Mouse (Mus musculus): ENCODE measurements around the gene Git1. TPM values are rescaled to one million over a fixed set of nuclear protein-coding genes. Genes with fewer than 3 reads are reported as not detected.

Gene Git1
- 33.7 TPM for polyA plus RNA-seq (2017; shearing (Covaris generic))

DNA sequence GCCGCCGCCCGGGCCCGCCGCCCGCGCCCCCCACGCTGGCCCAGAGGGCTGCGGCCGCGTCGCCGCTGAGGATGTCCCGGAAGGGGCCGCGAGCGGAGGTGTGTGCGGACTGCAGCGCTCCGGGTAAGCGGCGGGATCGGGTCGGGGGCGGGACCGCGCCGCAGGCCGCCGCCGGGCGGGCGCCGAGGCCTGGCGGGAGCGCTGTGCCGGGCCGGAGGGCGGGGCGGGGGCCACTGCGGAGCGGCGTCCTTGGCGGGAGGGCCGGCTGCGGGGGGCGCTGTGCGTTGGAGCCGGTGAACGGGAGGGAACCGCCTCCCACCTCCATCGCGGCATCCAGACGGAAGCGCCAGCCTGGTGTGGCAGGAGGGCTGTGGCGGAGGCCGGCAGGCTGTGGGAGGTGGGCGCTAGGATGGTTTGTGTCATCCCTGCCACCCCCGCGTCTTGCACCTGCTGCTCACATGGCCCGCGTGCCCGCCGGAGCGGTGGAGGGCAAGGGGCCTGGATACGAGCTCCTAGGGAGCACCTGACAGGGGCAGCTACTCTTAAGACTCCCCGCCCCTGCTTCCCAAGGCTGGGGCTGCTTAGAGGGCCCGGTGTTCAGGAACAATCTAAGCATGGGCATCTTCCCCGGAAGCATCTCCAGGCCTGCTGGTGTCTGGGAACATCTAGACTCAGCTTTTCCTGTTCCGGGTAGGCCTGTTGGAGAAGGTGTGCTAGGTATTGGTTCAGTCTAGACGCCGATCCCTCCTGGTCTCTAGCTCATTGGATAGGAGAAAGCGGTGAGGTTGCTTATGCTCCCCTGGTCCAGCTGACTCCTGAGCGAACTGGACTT, at the start of gene Git1:
Git1 (plus strand) TSS at position 51 of the 832 bp plus-strand sequence.

GRCm38 (mm10) chr11:77462283-77463100, 30.9 kb upstream of the Git1 start, which contains the start of gene Coro6:
Gene Coro6, plus strand, starts transcription at chr11:77462411.

DNA sequence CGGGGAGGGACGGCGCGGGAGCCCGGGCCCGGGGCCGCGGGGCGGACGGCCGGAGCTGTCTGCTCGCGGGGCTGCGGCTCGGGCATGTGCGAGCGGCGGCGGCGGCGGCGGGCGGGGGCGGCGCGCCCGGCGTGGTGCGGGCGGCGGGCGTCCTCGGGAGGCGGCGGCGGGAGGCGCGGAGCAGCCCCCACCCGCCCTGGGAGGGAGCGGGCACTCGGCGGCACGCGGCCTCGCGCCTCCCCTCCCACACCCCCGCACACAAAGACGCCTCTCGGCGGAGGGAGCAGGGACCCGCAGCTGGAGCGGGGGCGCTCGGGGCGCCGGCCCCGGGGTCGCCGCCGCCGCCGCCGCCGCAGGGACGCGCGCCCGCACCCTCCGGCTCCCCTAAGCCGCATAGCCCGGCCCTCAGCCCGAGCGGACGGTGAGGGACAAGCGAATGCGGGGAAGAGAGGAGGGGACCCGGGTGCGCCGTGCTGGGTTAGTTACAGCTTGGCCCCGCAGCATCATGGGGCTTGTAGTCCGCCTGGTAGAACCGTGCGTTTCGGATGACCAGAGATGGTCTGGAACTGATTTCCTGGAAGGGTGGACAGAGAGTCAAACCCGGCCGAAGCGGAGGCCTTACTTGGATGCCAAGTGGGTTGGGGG, 3.6 kb upstream of the Git1 start, which contains the start of gene Ankrd13b:
Ankrd13b (minus strand) TSS at position 88 of the 645 bp plus-strand sequence.

DNA sequence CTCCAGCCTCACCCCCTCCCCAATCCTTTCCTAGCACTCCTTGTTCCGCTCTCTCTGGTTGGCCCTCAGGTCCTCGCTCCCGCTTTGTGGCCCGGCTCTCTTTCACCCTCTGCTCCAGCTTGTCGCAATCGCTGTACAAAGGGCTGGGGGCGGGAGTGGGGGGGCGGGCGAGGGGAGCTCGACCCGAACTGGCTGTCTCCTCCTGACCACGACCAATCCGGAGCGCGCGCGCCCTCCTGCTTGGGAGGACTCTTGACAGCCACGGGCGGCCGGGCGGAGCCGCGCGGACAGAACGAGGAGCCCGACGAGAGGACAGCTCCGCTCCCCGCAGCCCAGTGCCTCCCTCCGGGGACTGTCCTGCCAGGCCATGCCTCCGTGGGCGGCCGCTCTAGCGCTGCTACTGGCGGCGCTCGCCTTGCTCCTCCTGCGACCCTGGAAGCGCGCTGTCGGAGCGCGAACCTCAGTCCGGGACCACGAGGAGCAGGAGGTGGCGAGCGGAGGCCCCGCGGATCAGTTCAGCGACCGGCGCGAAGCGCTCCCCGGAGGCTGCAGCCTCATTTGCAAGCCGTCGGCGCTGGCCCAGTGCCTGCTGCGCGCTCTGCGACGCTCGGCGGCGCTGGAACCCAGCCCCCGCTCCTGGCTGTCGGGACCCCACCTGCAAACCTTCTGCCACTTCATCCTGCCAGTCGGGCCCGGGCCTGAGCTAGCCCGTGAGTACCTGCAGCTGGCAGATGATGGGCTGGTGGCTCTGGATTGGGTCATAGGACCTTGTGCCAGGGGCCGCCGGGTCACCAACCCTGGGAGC, 21.7 kb downstream of the Git1 start, which contains the start of gene Abhd15:
Abhd15 (plus strand) TSS at position 290 of the 805 bp plus-strand sequence.

DNA sequence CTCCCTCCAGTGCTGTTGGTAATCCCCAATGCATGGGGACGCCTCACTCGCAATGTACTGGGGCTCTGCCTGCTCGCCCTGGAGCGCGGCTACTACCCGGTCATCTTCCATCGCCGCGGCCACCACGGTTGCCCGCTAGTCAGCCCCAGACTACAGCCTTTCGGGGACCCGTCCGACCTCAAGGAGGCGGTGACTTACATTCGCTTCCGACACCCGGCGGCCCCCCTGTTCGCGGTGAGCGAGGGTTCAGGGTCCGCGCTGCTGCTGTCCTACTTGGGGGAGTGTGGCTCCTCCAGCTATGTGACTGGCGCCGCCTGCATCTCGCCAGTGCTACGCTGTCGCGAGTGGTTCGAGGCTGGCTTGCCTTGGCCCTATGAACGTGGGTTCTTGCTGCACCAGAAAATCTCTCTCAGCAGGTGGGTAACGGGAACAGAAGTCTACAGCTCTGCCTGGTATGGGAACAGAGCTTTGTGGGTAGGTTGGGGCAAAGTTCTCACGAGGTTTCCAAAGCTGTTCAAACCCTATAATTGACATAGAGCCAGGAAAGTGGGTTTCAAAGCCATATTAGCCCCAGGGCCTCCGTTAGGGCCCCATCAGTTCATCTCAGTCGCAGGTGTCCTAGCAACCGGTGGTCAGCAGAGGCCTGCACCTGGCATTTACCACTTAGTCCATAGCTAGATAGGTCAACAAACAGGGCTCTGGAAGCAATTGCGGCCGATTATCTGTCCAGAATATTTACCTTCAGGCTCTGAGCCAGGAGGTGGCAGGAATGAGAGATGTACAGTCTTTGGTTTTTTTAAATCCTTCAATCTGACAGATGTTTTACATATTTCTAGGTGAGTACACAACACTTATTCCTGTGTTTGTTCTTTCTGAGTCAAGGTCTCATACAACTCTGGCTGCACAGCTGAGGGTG, 22.5 kb downstream of the Git1 start, which contains the start of gene Trp53i13:
Trp53i13 (minus strand) TSS at position 344 of the 916 bp plus-strand sequence.

GRCm38 (mm10) chr11:77519043-77519442, 25.7 kb downstream of the Git1 start, which contains the start of gene Gm10392:
Gene Gm10392, minus strand, starts transcription at chr11:77519198.

Other genes starting within 250 kb of the Git1 start
- gene Coro6, start 31.2 kb upstream of the Git1 start, polyA plus RNA-seq (2017; shearing (Covaris generic)): not detected
- 1.1 TPM for gene Ankrd13b, start 3.9 kb upstream of the Git1 start, polyA plus RNA-seq (2017; shearing (Covaris generic))
- gene Abhd15, start 21.6 kb downstream of the Git1 start, polyA plus RNA-seq (2017; shearing (Covaris generic)): 4.6 TPM
- 25.8 TPM for gene Trp53i13, start 22.4 kb downstream of the Git1 start, polyA plus RNA-seq (2017; shearing (Covaris generic))
- 0.90 TPM for gene Gm10392, start 25.6 kb downstream of the Git1 start, polyA plus RNA-seq (2017; shearing (Covaris generic))
- 7.6 TPM for gene Taok1, start 114.3 kb downstream of the Git1 start, polyA plus RNA-seq (2017; shearing (Covaris generic))
- gene Nufip2, start 192.6 kb downstream of the Git1 start, polyA plus RNA-seq (2017; shearing (Covaris generic)): 82.9 TPM
- not detected for gene Cryba1, start 231.7 kb downstream of the Git1 start, polyA plus RNA-seq (2017; shearing (Covaris generic))